Mouse (Mus musculus) megakaryocyte, embryonic 14.5 days (primary cell): ENCODE results near the gene Ciz1.

ENCODE experiments used
- FLI1 ChIP-seq: IDR thresholded peaks from 2 replicates; pipeline ENCODE4 v1.6.1; 2012; ENCODE audit warnings: low read length, inconsistent platforms, mixed read lengths
- GATA1 ChIP-seq: IDR thresholded peaks from 3 replicates; pipeline ENCODE4 v1.6.1; 2012; ENCODE audit warnings: mixed read lengths, low read length, inconsistent platforms, borderline replicate concordance

- TF ChIP-seq GATA1 (no peak), FLI1 (no peak)
Observed at GRCm38 (mm10) chr2:32327200-32327599, 24.9 kb upstream of the Ciz1 start.
